Mouse (Mus musculus) cerebellum, adult 2 months (tissue): ENCODE data around the gene Adgrv1.

Source experiments
- CTCF ChIP-seq: fragments of 200-500 bp; IDR thresholded peaks from 2 replicates; pipeline ENCODE4 v1.5.1; 2011; ENCODE audit warnings: low read depth, mild to moderate bottlenecking, control low read depth, low read length, moderate library complexity, borderline replicate concordance; ENCODE audit not compliant: insufficient read depth
- POLR2A ChIP-seq: fragments of 200-500 bp; IDR thresholded peaks from 2 replicates; pipeline ENCODE4 v1.6.1; 2011; ENCODE audit warnings: low read length, control low read depth, borderline replicate concordance; ENCODE audit not compliant: insufficient read depth

DNA sequence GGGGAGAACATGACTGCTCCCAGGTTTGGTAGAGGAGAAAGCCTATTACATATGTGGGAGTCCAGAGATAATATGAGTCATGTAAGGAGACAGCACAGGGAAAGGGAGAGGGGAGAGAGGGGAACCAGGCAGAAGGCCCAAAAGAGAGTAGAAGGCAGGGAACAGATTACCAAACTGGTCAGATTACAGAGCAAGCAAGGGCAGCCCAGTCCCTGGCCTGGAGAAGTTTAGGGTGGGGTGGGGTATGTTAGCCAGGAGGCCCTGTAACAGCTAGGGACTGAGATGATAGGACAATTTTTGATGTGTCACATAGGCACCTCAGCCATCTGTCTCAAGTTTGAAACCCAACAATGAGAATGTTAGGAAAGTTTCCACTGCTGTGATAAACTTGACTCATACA lies 498.5 kb downstream of the Adgrv1 start:
- TF ChIP-seq CTCF: no peak
- no peak for TF ChIP-seq POLR2A
